ENCODE assay signal across 21 mouse cellular contexts in genomic region chr12:40843474-40844080, GRCm38 (mm10).
DNase-seq lines count a peak whose midpoint lies in the region; ATAC-seq and TF ChIP-seq lines count a peak whose summit lies in the region.
"Had no signal": no experiment of that assay in that cellular context is flagged by ENCODE, and none has a peak within 500 bp of the region (broad histone marks: within the 10 kb centered on the region; RNA-seq: fewer than 3 reads in every experiment).

No protein-coding gene starts in this region.

- no peak overlapping the region for H3K27ac ChIP-seq in forebrain, embryonic 13.5 days
- no peak overlapping the region for H3K27ac ChIP-seq in forebrain, embryonic 11.5 days (ENCODE audit: low read depth, low read length)
- no peak overlapping the region for H3K27ac ChIP-seq in liver, postnatal 0 days (ENCODE audit: low read depth)
- peak overlapping the region; percentile 72 for H3K27ac ChIP-seq in liver, embryonic 15.5 days (replicated peaks)
- H3K27ac ChIP-seq in midbrain, embryonic 10.5 days (replicated peaks) = no peak overlapping the region
- H3K27ac ChIP-seq in heart, embryonic 11.5 days (ENCODE audit: low read depth, low read length) = no peak overlapping the region
- H3K27ac ChIP-seq: embryonic facial prominence, embryonic 13.5 days; gastrocnemius, adult 2 months; hindbrain, embryonic 14.5 days; limb, embryonic 12.5 days had no signal

- TF ChIP-seq EP300 in liver, postnatal 0 days (IDR thresholded peaks at IDR 0.05; ENCODE audit: low read depth) = no peak

- 0 out of 2 replicates have a peak, but pooled peaks cover 4% of the 10 kb centered on the region for H3K36me3 ChIP-seq in forebrain, embryonic 13.5 days (ENCODE audit: poor library complexity, severe bottlenecking)
- H3K36me3 ChIP-seq in forebrain, embryonic 11.5 days (ENCODE audit: control insufficient read depth, insufficient read depth, low read length) = no peaks in the 10 kb centered on the region
- H3K36me3 ChIP-seq in liver, postnatal 0 days (replicated peaks; ENCODE audit: insufficient read depth, low read length) = no peaks in the 10 kb centered on the region
- no peaks in the 10 kb centered on the region for H3K36me3 ChIP-seq in liver, embryonic 15.5 days (replicated peaks)
- no peaks in the 10 kb centered on the region for H3K36me3 ChIP-seq in midbrain, embryonic 10.5 days
- no peaks in the 10 kb centered on the region for H3K36me3 ChIP-seq in heart, embryonic 11.5 days (ENCODE audit: control insufficient read depth, insufficient read depth, low read length)
- H3K36me3 ChIP-seq: G1E; heart, embryonic 12.5 days; limb, embryonic 12.5 days had no signal

- H3K4me1 ChIP-seq in forebrain, embryonic 13.5 days = peaks cover 10% of the 10 kb centered on the region
- H3K4me1 ChIP-seq in forebrain, embryonic 11.5 days (replicated peaks; ENCODE audit: control insufficient read depth, insufficient read depth, low read length) = no peaks in the 10 kb centered on the region
- H3K4me1 ChIP-seq in liver, postnatal 0 days (ENCODE audit: insufficient read depth) = peaks cover 9% of the 10 kb centered on the region
- H3K4me1 ChIP-seq in liver, embryonic 15.5 days (replicated peaks) = peaks cover 39% of the 10 kb centered on the region
- H3K4me1 ChIP-seq in midbrain, embryonic 10.5 days = no peaks in the 10 kb centered on the region
- peaks cover 10% of the 10 kb centered on the region for H3K4me1 ChIP-seq in heart, embryonic 11.5 days (ENCODE audit: control insufficient read depth, insufficient read depth, low read length)
- H3K4me1 ChIP-seq: limb, embryonic 12.5 days had no signal

- H3K4me2 ChIP-seq in forebrain, embryonic 13.5 days = no peak overlapping the region
- H3K4me2 ChIP-seq in forebrain, embryonic 11.5 days (ENCODE audit: low read depth, low read length, severe bottlenecking) = no peak overlapping the region
- H3K4me2 ChIP-seq in liver, postnatal 0 days (ENCODE audit: low read depth, low read length) = no peak overlapping the region
- peak overlapping the region; percentile 23 for H3K4me2 ChIP-seq in liver, embryonic 15.5 days
- no peak overlapping the region for H3K4me2 ChIP-seq in heart, embryonic 11.5 days
- H3K4me2 ChIP-seq: embryonic facial prominence, embryonic 13.5 days; heart, embryonic 12.5 days; hindbrain, embryonic 14.5 days; limb, embryonic 12.5 days; lung, embryonic 14.5 days had no signal

- ATAC-seq in forebrain, embryonic 13.5 days = peak; percentile 66; the same call in 1 of the 2 replicates
- ATAC-seq in forebrain, embryonic 11.5 days (replicated peaks; ENCODE audit: low FRiP score) = no peak
- no peak for ATAC-seq in liver, postnatal 0 days
- peak; percentile 82 for ATAC-seq in liver, embryonic 15.5 days (ENCODE audit: insufficient read depth)
- no peak for ATAC-seq in heart, embryonic 11.5 days (replicated peaks; ENCODE audit: insufficient number of reproducible peaks, low FRiP score, low TSS enrichment)
- ATAC-seq: CD4-positive, CD25-positive, alpha-beta regulatory T cell, adult 4 months had no signal

- H3K9me3 ChIP-seq in forebrain, embryonic 13.5 days (replicated peaks) = no peaks in the 10 kb centered on the region
- no peaks in the 10 kb centered on the region for H3K9me3 ChIP-seq in forebrain, embryonic 11.5 days (ENCODE audit: control insufficient read depth, low read length)
- no peaks in the 10 kb centered on the region for H3K9me3 ChIP-seq in liver, postnatal 0 days (ENCODE audit: low read length)
- H3K9me3 ChIP-seq in liver, embryonic 15.5 days (replicated peaks) = no peaks in the 10 kb centered on the region
- no peaks in the 10 kb centered on the region for H3K9me3 ChIP-seq in midbrain, embryonic 10.5 days (replicated peaks)
- H3K9me3 ChIP-seq in heart, embryonic 11.5 days (replicated peaks; ENCODE audit: control insufficient read depth, low read length) = no peaks in the 10 kb centered on the region
- H3K9me3 ChIP-seq: embryonic facial prominence, embryonic 13.5 days; G1E; heart, embryonic 12.5 days; limb, embryonic 12.5 days had no signal

- no peak for DNase-seq in forebrain, embryonic 11.5 days (ENCODE audit: low spot score)
- peak; percentile 70 for DNase-seq in liver
- no peak for DNase-seq in liver, postnatal 0 days
- peak; percentile 12 for DNase-seq in c-Kit-positive CD71-positive TER-119-positive erythroid progenitor cells, embryonic 14.5 days (ENCODE audit: low spot score)
- DNase-seq in midbrain, embryonic 10.5 days (ENCODE audit: low spot score) = no peak
- DNase-seq: adrenal gland, postnatal 36 days; gastrocnemius, adult 2 months; kidney, postnatal 4 days; lung, embryonic 14.5 days; lung, postnatal 36 days; right cerebral cortex, postnatal 4 days; thymus, postnatal 14 days had no signal

- H3K9ac ChIP-seq in forebrain, embryonic 13.5 days = no peak overlapping the region
- no peak overlapping the region for H3K9ac ChIP-seq in forebrain, embryonic 11.5 days (ENCODE audit: low read length)
- no peak overlapping the region for H3K9ac ChIP-seq in liver, postnatal 0 days (replicated peaks)
- H3K9ac ChIP-seq in liver, embryonic 15.5 days = peak overlapping the region; percentile 37
- no peak overlapping the region for H3K9ac ChIP-seq in heart, embryonic 11.5 days (ENCODE audit: low read depth, low read length)
- H3K9ac ChIP-seq: embryonic facial prominence, embryonic 13.5 days; heart, embryonic 12.5 days; hindbrain, embryonic 14.5 days; limb, embryonic 12.5 days; lung, embryonic 14.5 days had no signal

- H3K4me3 ChIP-seq in forebrain, embryonic 13.5 days = no peak overlapping the region
- H3K4me3 ChIP-seq in forebrain, embryonic 11.5 days (ENCODE audit: low read depth, low read length) = no peak overlapping the region
- no peak overlapping the region for H3K4me3 ChIP-seq in liver, postnatal 0 days (ENCODE audit: low read depth, low read length)
- H3K4me3 ChIP-seq in liver, embryonic 15.5 days (replicated peaks) = no peak overlapping the region
- H3K4me3 ChIP-seq in midbrain, embryonic 10.5 days = no peak overlapping the region
- H3K4me3 ChIP-seq in heart, embryonic 11.5 days (ENCODE audit: low read depth, low read length) = no peak overlapping the region
- H3K4me3 ChIP-seq: embryonic facial prominence, embryonic 13.5 days; gastrocnemius, adult 2 months; heart, embryonic 12.5 days; limb, embryonic 12.5 days had no signal

- 0 out of 2 replicates have a peak, but pooled peaks cover 3% of the 10 kb centered on the region for H3K27me3 ChIP-seq in forebrain, embryonic 13.5 days
- H3K27me3 ChIP-seq in forebrain, embryonic 11.5 days (ENCODE audit: control insufficient read depth, insufficient read depth, low read length) = peaks cover 6% of the 10 kb centered on the region; the same call in 1 of the 2 replicates
- H3K27me3 ChIP-seq in liver, postnatal 0 days (ENCODE audit: insufficient read depth, low read length) = no peaks in the 10 kb centered on the region
- H3K27me3 ChIP-seq in liver, embryonic 15.5 days = peaks cover 32% of the 10 kb centered on the region
- H3K27me3 ChIP-seq in midbrain, embryonic 10.5 days (ENCODE audit: low read depth, poor library complexity, severe bottlenecking) = peaks cover 5% of the 10 kb centered on the region; the same call in 1 of the 2 replicates
- H3K27me3 ChIP-seq in heart, embryonic 11.5 days (ENCODE audit: control insufficient read depth, insufficient read depth, low read length) = no peaks in the 10 kb centered on the region
- H3K27me3 ChIP-seq: embryonic facial prominence, embryonic 13.5 days; heart, embryonic 12.5 days; limb, embryonic 12.5 days had no signal

- 77% methylated on average over 3 of the region's 3 CpGs for WGBS in forebrain, embryonic 13.5 days
- WGBS in forebrain, embryonic 11.5 days = 76% methylated on average over 3 of the region's 3 CpGs
- WGBS in liver, postnatal 0 days (ENCODE audit: insufficient replicate concordance) = 70% methylated on average over 3 of the region's 3 CpGs
- 52% methylated on average over 3 of the region's 3 CpGs for WGBS in liver, embryonic 15.5 days (ENCODE audit: insufficient replicate concordance)
- whole genome bisulfite sequencing in midbrain, embryonic 10.5 days = 73% methylated on average over 3 of the region's 3 CpGs
- WGBS in heart, embryonic 11.5 days (ENCODE audit: insufficient replicate concordance) = 65% methylated on average over 3 of the region's 3 CpGs

- TF ChIP-seq CTCF in liver, postnatal 0 days (IDR thresholded peaks at IDR 0.05; ENCODE audit: low read depth) = no peak

Comparison
In these comparisons a context has a peak if more than half of its experiments do, and no peak if none do; other contexts are left out.
1. ATAC-seq: peak in forebrain, embryonic 13.5 days (single experiment) and liver, embryonic 15.5 days (single experiment); none in forebrain, embryonic 11.5 days (single experiment), liver, postnatal 0 days (single experiment) and heart, embryonic 11.5 days (single experiment).
2. DNase-seq: peak in liver (single experiment) and c-Kit-positive CD71-positive TER-119-positive erythroid progenitor cells, embryonic 14.5 days (single experiment); none in forebrain, embryonic 11.5 days (single experiment), liver, postnatal 0 days (single experiment) and midbrain, embryonic 10.5 days (single experiment).